Mouse (Mus musculus) intestine, postnatal 0 days (tissue): Measurements from ENCODE around the gene Mgam. TPM values are rescaled to one million over a fixed set of nuclear protein-coding genes. Genes with fewer than 3 reads are reported as not detected.
"Not testable (repeated sequence)": the region's sequence is repeated elsewhere in the genome, so short reads cannot be mapped to it uniquely, and the experiment has no call there.

Source experiments
- ATAC-seq: fragments of 200-750 bp; cut with Nextera tagmentation; 2 replicates; pipeline ENCODE4 v1.8.0; 2017; ENCODE audit warnings: mild to moderate bottlenecking, moderate TSS enrichment, moderate library complexity
- H3K27ac ChIP-seq: fragments of 300-500 bp; sonication (generic); 2 replicates; pipeline ENCODE4 v1.5.1; 2014; ENCODE audit warnings: mild to moderate bottlenecking, low read depth, low read length, moderate library complexity
- H3K27me3 ChIP-seq: fragments of 300-500 bp; sonication (generic); replicated peaks from 2 replicates; pipeline ENCODE4 v1.6.1; 2014; ENCODE audit warnings: low read length, mixed read lengths; ENCODE audit not compliant: control insufficient read depth, insufficient read depth
- H3K36me3 ChIP-seq: fragments of 300-500 bp; sonication (generic); 2 replicates; pipeline ENCODE4 v1.6.1; 2014; ENCODE audit warnings: mild to moderate bottlenecking, moderate library complexity; ENCODE audit not compliant: control insufficient read depth, insufficient read depth
- H3K4me1 ChIP-seq: fragments of 300-500 bp; sonication (generic); replicated peaks from 2 replicates; pipeline ENCODE4 v1.6.1; 2014; ENCODE audit warnings: antibody characterized with exemption, low read length, mixed read lengths; ENCODE audit not compliant: control insufficient read depth, insufficient read depth
- H3K4me2 ChIP-seq: fragments of 300-500 bp; sonication (generic); replicated peaks from 2 replicates; pipeline ENCODE4 v1.6.1; 2014; ENCODE audit warnings: low read depth, mild to moderate bottlenecking, moderate library complexity
- H3K4me3 ChIP-seq: fragments of 300-500 bp; sonication (generic); 2 replicates; pipeline ENCODE4 v1.5.1; 2014; ENCODE audit warnings: low read depth, low read length
- H3K9ac ChIP-seq: fragments of 300-500 bp; sonication (generic); 2 replicates; pipeline ENCODE4 v1.6.1; 2014; ENCODE audit warnings: mild to moderate bottlenecking, low read depth, low read length
- H3K9me3 ChIP-seq: fragments of 300-500 bp; sonication (generic); 2 replicates; pipeline ENCODE4 v1.6.1; 2016; ENCODE audit warnings: mixed run types; ENCODE audit not compliant: control insufficient read depth
- CTCF ChIP-seq: sonication (generic); IDR thresholded peaks from 2 replicates; pipeline ENCODE4 v1.5.1; 2016; ENCODE audit warnings: low read depth, mild to moderate bottlenecking, control low read depth, antibody characterized with exemption, moderate library complexity
- WGBS: fragments of 180-500 bp; shearing (Covaris S2); extraction: QIAGEN DNeasy Blood & Tissue Kit; methylation state at CpG from one replicate; pipeline ENCODE4 v1.1.7; 2014; 5-methylcytosine and 5-hydroxymethylcytosine counted together
- polyA plus RNA-seq: library from polyadenylated mRNA; unstranded; fragments of >200 nt; fragmentation: Nextera tagmentation; extraction: Ambion mirVana; gene quantifications from 2 replicates; pipeline ENCODE4 v1.2.1, GENCODE M21; 2015

Gene Mgam
- 38.9 and 52.2 TPM in 2 replicates for polyA plus RNA-seq

- TF ChIP-seq CTCF: no peak
- Histone ChIP-seq H3K9me3 (no peaks in the 10 kb centered on the region), H3K9ac (no peak within 1 kb of the TSS), H3K27me3 (no peaks in the 10 kb centered on the region), H3K36me3 (no peaks in the 10 kb centered on the region), H3K27ac (peak within 1 kb of the TSS; percentile 70), H3K4me2 (peak within 1 kb of the TSS; percentile 52), H3K4me3 (peak within 1 kb of the TSS; percentile 23), H3K4me1 (0 out of 2 replicates have a peak, but pooled peaks cover 3% of the 10 kb centered on the region)
- 41% methylated on average over 8 of the region's 8 CpGs for WGBS
- peak; percentile 81 for ATAC-seq
Measured at GRCm38 (mm10) chr6:40628406-40629000, at the start of gene Mgam. Gene Mgam, plus strand, starts transcription at chr6:40628831.

DNA sequence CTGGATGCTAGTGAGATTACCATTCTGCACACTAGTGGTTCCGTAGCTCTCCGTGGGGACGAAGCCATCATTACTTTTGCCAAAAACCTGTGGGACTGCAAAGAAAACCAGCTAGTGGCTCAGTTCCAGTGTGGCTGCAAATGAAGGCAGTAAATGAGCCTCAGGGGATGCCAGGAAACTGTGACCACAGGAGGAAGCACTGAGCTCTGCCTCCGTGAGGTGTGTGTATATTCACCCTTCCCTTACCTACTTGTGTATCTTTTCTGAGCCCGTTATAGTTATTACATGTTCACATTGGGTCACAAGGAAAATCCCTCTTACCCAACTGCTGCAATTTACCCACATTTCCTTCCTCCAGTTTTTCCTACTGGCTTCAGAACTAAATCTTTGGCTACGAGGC lies 44.3 kb upstream of the Mgam start:
- WGBS: 84% methylated on average over 6 of the region's 6 CpGs
- H3K4me2 ChIP-seq: no peak overlapping the region
- ATAC-seq: no peak
- H3K36me3 ChIP-seq: no peaks in the 10 kb centered on the region
- TF ChIP-seq CTCF: 0 out of 2 replicates have a peak, but pooled peaks have one; percentile 2
- no peaks in the 10 kb centered on the region for H3K9me3 ChIP-seq
- no peaks in the 10 kb centered on the region for H3K4me1 ChIP-seq
- no peaks in the 10 kb centered on the region for H3K27me3 ChIP-seq
- no peak overlapping the region for H3K27ac ChIP-seq
- H3K9ac ChIP-seq: no peak overlapping the region
- no peak overlapping the region for H3K4me3 ChIP-seq

- no peak for TF ChIP-seq CTCF
- H3K9me3 ChIP-seq: no peaks in the 10 kb centered on the region
- no peak for ATAC-seq
- H3K36me3 ChIP-seq: no peaks in the 10 kb centered on the region
- H3K4me3 ChIP-seq: no peak within 1 kb of the TSS
- 69% methylated on average over 5 of the region's 5 CpGs for WGBS
- no peaks in the 10 kb centered on the region for H3K4me1 ChIP-seq
- H3K27ac ChIP-seq: no peak within 1 kb of the TSS
- no peaks in the 10 kb centered on the region for H3K27me3 ChIP-seq
- no peak within 1 kb of the TSS for H3K9ac ChIP-seq
- H3K4me2 ChIP-seq: no peak within 1 kb of the TSS
Measured at GRCm38 (mm10) chr6:40585645-40586044, 43.0 kb upstream of the Mgam start, which contains the start of gene Clec5a. Gene Clec5a, minus strand, starts transcription at chr6:40585821.

DNA sequence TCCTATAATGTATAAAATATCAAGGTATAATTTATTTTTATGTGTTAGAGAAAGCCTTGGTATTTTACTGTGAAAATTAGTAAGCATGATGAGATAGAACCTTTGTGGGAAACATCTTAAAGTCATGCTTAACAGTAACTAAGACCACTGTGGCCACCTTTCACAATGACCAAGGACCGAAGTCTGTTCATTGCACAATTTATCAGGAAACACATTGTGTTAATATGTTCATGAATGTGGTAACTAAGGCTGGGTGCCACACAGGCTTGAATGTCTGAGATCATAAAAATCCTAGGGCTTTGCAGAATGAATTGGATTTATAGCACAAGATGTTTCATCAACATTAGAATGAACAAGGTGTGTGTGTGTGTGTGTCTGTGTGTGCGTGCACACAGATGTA lies 40.3 kb upstream of the Mgam start:
- WGBS: 87% methylated on average over 2 of the region's 2 CpGs
- no peak for ATAC-seq
- Histone ChIP-seq H3K9ac (no peak overlapping the region), H3K4me2 (no peak overlapping the region), H3K36me3 (no peaks in the 10 kb centered on the region), H3K27ac (no peak overlapping the region), H3K4me1 (no peaks in the 10 kb centered on the region), H3K4me3 (no peak overlapping the region), H3K9me3 (no peaks in the 10 kb centered on the region), H3K27me3 (no peaks in the 10 kb centered on the region)
- TF ChIP-seq CTCF: no peak

- WGBS: 66% methylated on average over 3 of the region's 3 CpGs
- no peak for ATAC-seq
- no peak overlapping the region for H3K27ac ChIP-seq
- TF ChIP-seq CTCF: no peak
- no peak overlapping the region for H3K4me3 ChIP-seq
- H3K9ac ChIP-seq: no peak overlapping the region
- H3K4me2 ChIP-seq: no peak overlapping the region
- no peaks in the 10 kb centered on the region for H3K9me3 ChIP-seq
- no peaks in the 10 kb centered on the region for H3K27me3 ChIP-seq
- H3K36me3 ChIP-seq: no peaks in the 10 kb centered on the region
- no peaks in the 10 kb centered on the region for H3K4me1 ChIP-seq
Measured at GRCm38 (mm10) chr6:40594804-40595550, 33.7 kb upstream of the Mgam start.

DNA sequence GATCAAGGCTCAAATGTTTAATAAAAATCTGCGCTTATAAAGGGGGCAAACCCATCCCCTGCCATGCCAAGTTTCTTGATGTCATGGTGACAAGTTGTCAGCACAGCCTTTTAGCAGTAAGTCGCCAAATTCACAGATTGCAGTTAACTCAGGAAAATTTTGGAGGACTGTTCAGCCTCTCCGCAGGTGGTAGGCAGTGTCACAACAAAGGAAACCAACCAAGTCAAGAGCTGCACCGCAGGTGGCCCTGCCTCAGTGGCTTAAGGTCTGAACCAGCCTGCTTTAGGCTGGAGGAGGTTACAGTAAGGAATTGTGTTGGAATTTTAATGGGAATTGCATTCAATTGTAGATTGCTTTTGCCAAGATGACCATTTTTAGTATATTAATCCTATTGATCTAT lies 30.1 kb upstream of the Mgam start:
- H3K4me2 ChIP-seq, H3K27me3 ChIP-seq, H3K4me3 ChIP-seq, H3K4me1 ChIP-seq, H3K9me3 ChIP-seq, ATAC-seq, H3K9ac ChIP-seq, H3K27ac ChIP-seq, H3K36me3 ChIP-seq: not testable (repeated sequence)
- 40% methylated on average over 4 of the region's 4 CpGs for whole genome bisulfite sequencing
